Mouse (Mus musculus) limb, embryonic 10.5 days (tissue): Measurements from ENCODE around the gene Adamts6. TPM values are rescaled to one million over a fixed set of nuclear protein-coding genes. Genes with fewer than 3 reads are reported as not detected.

Source experiments
- DNase-seq: peaks from one replicate; pipeline ENCODE4 v3.0.0-alpha.2; 2017; ENCODE audit warnings: low spot score
- H3K27ac ChIP-seq: fragments of 300-500 bp; sonication (generic); 2 replicates; pipeline ENCODE4 v1.5.1; 2016; ENCODE audit warnings: mild to moderate bottlenecking
- H3K27me3 ChIP-seq: fragments of 300-500 bp; sonication (generic); 2 replicates; pipeline ENCODE4 v1.6.1; 2016; ENCODE audit warnings: low read depth, mild to moderate bottlenecking; ENCODE audit not compliant: poor library complexity, severe bottlenecking
- H3K36me3 ChIP-seq: fragments of 300-500 bp; sonication (generic); 2 replicates; pipeline ENCODE4 v1.6.1; 2016; ENCODE audit warnings: mild to moderate bottlenecking, moderate library complexity
- H3K4me1 ChIP-seq: fragments of 300-500 bp; sonication (generic); 2 replicates; pipeline ENCODE4 v1.6.1; 2016
- H3K4me3 ChIP-seq: fragments of 300-500 bp; sonication (generic); 2 replicates; pipeline ENCODE4 v1.5.1; 2016; ENCODE audit warnings: mild to moderate bottlenecking, moderate library complexity
- H3K9me3 ChIP-seq: fragments of 300-500 bp; sonication (generic); replicated peaks from 2 replicates; pipeline ENCODE4 v1.6.1; 2016; ENCODE audit warnings: mild to moderate bottlenecking
- WGBS: fragments of 180-500 bp; shearing (Covaris S2); methylation state at CpG from one replicate; pipeline ENCODE4 v1.1.7; 2016; 5-methylcytosine and 5-hydroxymethylcytosine counted together
- polyA plus RNA-seq: library from polyadenylated mRNA; unstranded; fragments of >200 nt; fragmentation: Nextera tagmentation; extraction: Ambion mirVana; gene quantifications from 2 replicates; pipeline ENCODE4 v1.2.1, GENCODE M21; 2016

The Adamts6 gene
- polyA plus RNA-seq, 1 experiment from 2014 or later, result 3.0 TPM

DNA sequence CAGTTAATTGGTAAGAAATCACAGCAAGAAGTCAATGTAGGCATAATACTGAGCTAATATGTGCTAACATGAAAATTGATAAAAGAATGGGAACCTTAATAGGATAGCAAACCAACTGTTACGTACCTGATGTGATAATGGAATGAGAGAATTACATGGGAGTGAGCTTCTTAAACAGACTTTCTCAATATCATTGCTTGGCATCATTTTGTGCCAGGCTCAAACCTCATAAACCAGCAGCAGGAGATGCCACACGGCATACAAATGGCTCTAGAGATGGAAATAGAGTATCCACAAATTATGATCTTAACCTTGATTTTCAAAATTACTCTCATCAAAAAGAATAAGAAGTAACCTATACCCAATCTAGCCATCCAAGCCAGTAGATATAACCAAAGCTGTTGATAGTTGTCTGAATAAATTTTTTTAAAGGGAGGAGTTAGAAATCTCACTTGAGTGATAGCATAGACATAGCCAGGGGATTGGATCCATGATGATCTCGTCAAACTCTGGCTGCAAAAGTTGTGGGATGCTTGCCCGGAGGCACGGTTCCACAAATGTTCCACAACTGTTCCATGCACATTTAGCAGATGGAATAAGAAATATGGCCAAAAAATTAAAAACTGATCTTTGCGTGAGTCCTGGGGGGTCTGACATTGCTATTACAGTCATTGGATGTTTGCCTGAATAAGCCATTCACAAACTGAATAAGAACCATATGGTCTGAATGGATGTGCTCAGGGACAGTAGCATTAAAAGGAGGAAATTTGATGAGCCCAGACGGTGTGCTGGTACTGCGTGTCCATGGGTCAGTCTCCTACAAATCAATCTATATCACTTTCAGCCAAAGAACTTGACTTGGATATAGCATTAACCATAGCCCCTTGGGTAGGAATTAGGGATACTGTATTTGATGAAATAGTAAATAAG, 106.1 kb downstream of the Adamts6 start:
- Histone ChIP-seq H3K9me3 (no peaks in the 10 kb centered on the region), H3K4me3 (no peak overlapping the region), H3K36me3 (no peaks in the 10 kb centered on the region), H3K4me1 (no peaks in the 10 kb centered on the region), H3K27ac (no peak overlapping the region), H3K27me3 (no peaks in the 10 kb centered on the region)
- 89% methylated on average over 8 of the region's 8 CpGs for WGBS
- no peak for DNase-seq

DNA sequence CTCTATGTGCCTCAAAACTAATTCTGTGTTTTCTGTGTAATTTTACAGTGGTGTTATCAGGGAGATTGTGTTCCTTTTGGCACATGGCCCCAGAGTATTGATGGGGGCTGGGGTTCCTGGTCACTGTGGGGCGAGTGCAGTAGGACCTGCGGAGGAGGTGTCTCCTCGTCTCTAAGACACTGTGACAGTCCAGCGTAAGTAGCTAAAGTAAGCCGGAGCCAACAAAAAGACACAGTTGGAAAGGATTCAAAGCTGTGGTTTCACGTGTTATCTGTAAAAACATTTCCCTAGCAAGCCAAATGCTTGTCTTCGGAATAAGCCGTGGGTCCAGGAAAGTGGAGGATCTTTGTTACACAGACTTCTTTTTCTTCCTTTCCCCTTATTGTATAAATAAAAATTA, 110.2 kb downstream of the Adamts6 start:
- Histone ChIP-seq H3K27ac (no peak overlapping the region), H3K4me1 (no peaks in the 10 kb centered on the region), H3K4me3 (no peak overlapping the region), H3K9me3 (no peaks in the 10 kb centered on the region), H3K27me3 (no peaks in the 10 kb centered on the region), H3K36me3 (0 out of 2 replicates have a peak, but pooled peaks cover 4% of the 10 kb centered on the region)
- DNase-seq, result no peak
- WGBS, result 85% methylated on average over 8 of the region's 8 CpGs

- Histone ChIP-seq H3K36me3 (no peaks in the 10 kb centered on the region), H3K27ac (no peak overlapping the region), H3K4me1 (no peaks in the 10 kb centered on the region), H3K4me3 (no peak overlapping the region), H3K9me3 (no peaks in the 10 kb centered on the region), H3K27me3 (no peaks in the 10 kb centered on the region)
- no peak for DNase-seq
- WGBS, result 88% methylated on average over 2 of the region's 2 CpGs
Measured at GRCm38 (mm10) chr13:104432734-104433133, 145.1 kb downstream of the Adamts6 start.

- Histone ChIP-seq H3K27me3 (no peaks in the 10 kb centered on the region), H3K4me1 (no peaks in the 10 kb centered on the region), H3K27ac (no peak overlapping the region), H3K4me3 (no peak overlapping the region), H3K36me3 (peaks cover 12% of the 10 kb centered on the region), H3K9me3 (no peaks in the 10 kb centered on the region)
- WGBS, result 89% methylated on average over 7 of the region's 7 CpGs
- no peak for DNase-seq
Measured at GRCm38 (mm10) chr13:104442559-104442958, 154.9 kb downstream of the Adamts6 start.

- 63% methylated on average over 1 of the region's 1 CpGs for WGBS
- no peak for DNase-seq
- H3K36me3 ChIP-seq, result peaks cover 13% of the 10 kb centered on the region
- H3K4me1 ChIP-seq, result no peaks in the 10 kb centered on the region
- no peak overlapping the region for H3K4me3 ChIP-seq
- no peaks in the 10 kb centered on the region for H3K9me3 ChIP-seq
- H3K27me3 ChIP-seq, result no peaks in the 10 kb centered on the region
- no peak overlapping the region for H3K27ac ChIP-seq
Measured at GRCm38 (mm10) chr13:104445437-104445836, 157.8 kb downstream of the Adamts6 start.

GRCm38 (mm10) chr13:104446974-104447373, 159.3 kb downstream of the Adamts6 start:
- WGBS, result 95% methylated on average over 1 of the region's 1 CpGs
- DNase-seq, result no peak
- H3K9me3 ChIP-seq, result no peaks in the 10 kb centered on the region
- no peak overlapping the region for H3K27ac ChIP-seq
- no peak overlapping the region for H3K4me3 ChIP-seq
- H3K4me1 ChIP-seq, result no peaks in the 10 kb centered on the region
- H3K27me3 ChIP-seq, result no peaks in the 10 kb centered on the region
- H3K36me3 ChIP-seq, result peaks cover 13% of the 10 kb centered on the region

- H3K4me3 ChIP-seq, result no peak overlapping the region
- no peak overlapping the region for H3K27ac ChIP-seq
- no peaks in the 10 kb centered on the region for H3K4me1 ChIP-seq
- H3K36me3 ChIP-seq, result peaks cover 13% of the 10 kb centered on the region
- H3K27me3 ChIP-seq, result no peaks in the 10 kb centered on the region
- H3K9me3 ChIP-seq, result no peaks in the 10 kb centered on the region
- DNase-seq, result no peak
Measured at GRCm38 (mm10) chr13:104447470-104447869, 159.8 kb downstream of the Adamts6 start.

- H3K9me3 ChIP-seq, result no peaks in the 10 kb centered on the region
- H3K4me3 ChIP-seq, result no peak overlapping the region
- no peak for DNase-seq
- no peak overlapping the region for H3K27ac ChIP-seq
- no peaks in the 10 kb centered on the region for H3K27me3 ChIP-seq
- WGBS, result 93% methylated on average over 1 of the region's 1 CpGs
- H3K4me1 ChIP-seq, result no peaks in the 10 kb centered on the region
- peaks cover 13% of the 10 kb centered on the region for H3K36me3 ChIP-seq
Measured at GRCm38 (mm10) chr13:104448349-104448748, 160.7 kb downstream of the Adamts6 start.

DNA sequence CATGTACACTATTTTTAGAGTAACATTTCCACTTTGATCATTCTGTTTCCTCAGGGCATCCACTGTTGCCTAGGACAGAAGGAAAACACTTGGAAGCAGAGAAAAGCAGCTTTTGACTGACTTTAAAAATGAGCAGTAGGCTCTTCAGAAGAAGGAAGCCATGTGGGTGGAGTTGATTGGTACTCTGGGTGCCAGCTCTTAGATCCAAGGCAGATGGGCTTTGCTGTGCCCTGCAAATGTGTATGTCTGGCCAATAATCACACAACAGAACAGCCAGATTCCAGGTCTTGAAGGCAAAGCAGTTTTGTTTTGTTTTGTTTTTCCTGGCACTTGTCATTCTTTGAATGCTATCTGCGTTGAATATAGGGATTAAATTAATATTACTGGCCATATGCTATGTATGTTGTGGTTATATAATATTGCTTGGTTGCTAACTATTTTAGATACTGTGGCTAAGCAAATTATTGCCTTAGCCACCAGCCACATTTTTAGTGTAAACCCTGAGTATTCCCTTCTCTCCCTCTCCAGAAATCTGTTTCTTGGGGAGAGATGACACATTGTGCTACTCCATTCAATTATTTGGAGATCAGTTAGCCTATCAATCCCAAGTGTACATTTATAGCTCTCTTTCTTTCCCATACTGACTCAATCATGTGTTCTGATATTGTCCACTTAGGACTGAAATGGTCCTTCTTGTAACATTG, 165.8 kb downstream of the Adamts6 start:
- 93% methylated on average over 1 of the region's 1 CpGs for WGBS
- H3K36me3 ChIP-seq, result no peaks in the 10 kb centered on the region
- H3K27ac ChIP-seq, result no peak overlapping the region
- no peaks in the 10 kb centered on the region for H3K4me1 ChIP-seq
- no peak overlapping the region for H3K4me3 ChIP-seq
- no peak for DNase-seq
- no peaks in the 10 kb centered on the region for H3K27me3 ChIP-seq
- no peaks in the 10 kb centered on the region for H3K9me3 ChIP-seq

GRCm38 (mm10) chr13:104460287-104460686, 172.7 kb downstream of the Adamts6 start:
- no peak for DNase-seq
- Histone ChIP-seq H3K27ac (no peak overlapping the region), H3K4me3 (no peak overlapping the region), H3K36me3 (no peaks in the 10 kb centered on the region), H3K9me3 (no peaks in the 10 kb centered on the region), H3K27me3 (no peaks in the 10 kb centered on the region), H3K4me1 (no peaks in the 10 kb centered on the region)
- WGBS, result 96% methylated on average over 1 of the region's 1 CpGs

DNA sequence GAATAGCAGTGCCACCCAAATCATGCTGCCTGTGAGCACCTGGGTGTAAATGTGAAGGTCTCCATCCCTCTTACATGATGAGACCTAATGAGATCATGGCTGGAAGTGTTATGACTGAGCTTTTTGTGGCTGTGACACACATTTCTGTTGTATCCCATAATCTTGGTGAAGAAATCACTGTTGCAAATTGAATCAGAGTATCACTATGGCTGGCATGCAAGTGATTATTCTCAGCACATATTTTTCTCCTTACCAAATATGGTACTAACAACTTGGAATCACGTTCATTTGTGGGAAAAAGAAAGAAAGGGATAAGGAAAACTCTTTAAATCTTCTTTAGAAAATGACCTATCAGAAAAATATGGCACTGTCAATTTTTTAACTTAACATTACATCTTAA, 180.4 kb downstream of the Adamts6 start:
- no peaks in the 10 kb centered on the region for H3K4me1 ChIP-seq
- H3K27ac ChIP-seq, result no peak overlapping the region
- 87% methylated on average over 1 of the region's 1 CpGs for WGBS

DNA sequence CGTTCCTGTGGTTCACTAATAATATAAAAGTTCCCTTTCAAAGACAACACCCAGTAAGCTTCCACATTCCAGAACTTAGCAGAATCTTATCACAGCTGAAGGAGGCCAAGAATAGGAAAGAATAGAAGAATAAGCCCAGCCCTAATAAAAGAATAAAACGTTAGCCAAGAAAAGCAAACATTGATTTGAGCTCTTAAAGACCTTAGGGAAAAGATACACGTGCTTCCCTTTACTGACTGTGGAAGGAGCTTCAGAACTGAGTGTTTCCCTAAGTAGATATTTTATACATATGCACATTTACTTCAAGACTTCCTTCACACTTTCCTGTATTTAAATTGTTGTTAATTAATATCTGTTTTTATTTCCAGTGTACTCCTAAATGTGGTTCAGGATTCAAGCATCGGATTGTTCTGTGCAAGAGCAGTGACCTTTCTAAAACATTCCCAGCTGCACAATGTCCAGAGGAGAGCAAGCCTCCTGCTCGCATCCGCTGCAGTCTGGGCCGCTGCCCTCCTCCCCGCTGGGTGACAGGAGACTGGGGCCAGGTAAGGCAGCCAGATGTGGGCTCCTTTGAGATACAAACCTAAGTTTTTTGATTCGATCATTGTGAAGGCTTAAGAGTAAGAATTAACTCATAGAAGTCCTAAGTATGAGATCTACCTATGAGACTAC, 188.8 kb downstream of the Adamts6 start:
- Histone ChIP-seq H3K9me3 (no peaks in the 10 kb centered on the region), H3K4me3 (no peak overlapping the region), H3K27ac (no peak overlapping the region), H3K27me3 (no peaks in the 10 kb centered on the region), H3K36me3 (no peaks in the 10 kb centered on the region), H3K4me1 (no peaks in the 10 kb centered on the region)
- WGBS, result 88% methylated on average over 9 of the region's 9 CpGs
- no peak for DNase-seq

More for the DNA sequence above, 180.4 kb downstream of the Adamts6 start:
- H3K9me3 ChIP-seq, result no peaks in the 10 kb centered on the region
- no peak for DNase-seq
- no peak overlapping the region for H3K4me3 ChIP-seq
- H3K27me3 ChIP-seq, result no peaks in the 10 kb centered on the region
- H3K36me3 ChIP-seq, result no peaks in the 10 kb centered on the region
